Mouse (Mus musculus): ENCODE data around the gene Nup62.

The Nup62 gene

DNA sequence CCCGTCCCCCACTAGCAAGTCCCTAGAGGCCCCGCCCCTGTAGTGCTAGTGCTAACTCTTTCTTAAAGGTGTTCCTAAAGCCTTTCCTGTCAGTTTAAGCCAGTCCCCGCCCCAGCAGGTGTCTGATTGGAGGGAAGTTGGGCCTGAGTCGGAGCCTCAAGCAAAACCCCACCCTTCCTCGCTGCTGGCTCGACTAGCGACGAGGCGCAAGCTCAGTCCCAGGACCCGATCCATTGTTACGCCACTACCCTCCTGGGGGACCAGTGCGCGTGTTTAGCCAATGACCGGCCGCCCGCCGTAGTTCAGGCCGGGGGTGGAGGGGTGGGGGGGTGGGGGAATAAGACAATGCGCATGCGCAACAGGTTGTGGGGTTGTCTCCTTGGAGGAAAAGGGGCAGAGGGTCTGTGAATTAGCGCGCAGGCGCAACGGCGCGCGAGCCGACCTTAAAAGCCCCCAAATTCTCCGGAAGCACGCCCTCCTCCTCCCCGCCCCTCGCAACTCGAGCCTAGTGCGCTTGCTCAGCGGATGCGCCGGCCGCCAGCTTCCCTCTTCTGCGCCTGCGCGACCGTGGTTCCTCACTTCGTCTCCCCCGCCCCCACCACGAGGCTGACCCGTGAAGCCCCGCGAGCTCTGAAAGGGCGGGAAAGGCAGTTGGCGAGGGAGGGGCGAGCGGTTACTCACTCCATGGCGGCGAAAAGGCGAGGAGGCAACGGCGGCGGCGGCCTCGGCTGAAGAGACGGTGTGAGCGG is at the start of gene Nup62, which contains the start of gene Il4i1:
Gene Nup62 (plus strand): TSS at position 368 of the 749 bp plus-strand sequence.
Gene Il4i1 (plus strand): TSS at position 667 of the 749 bp plus-strand sequence.
- DNase-seq = peak; percentile 100

GRCm38 (mm10) chr7:44768129-44768528 is 47.8 kb upstream of the Nup62 start:
- no peak for DNase-seq

DNA sequence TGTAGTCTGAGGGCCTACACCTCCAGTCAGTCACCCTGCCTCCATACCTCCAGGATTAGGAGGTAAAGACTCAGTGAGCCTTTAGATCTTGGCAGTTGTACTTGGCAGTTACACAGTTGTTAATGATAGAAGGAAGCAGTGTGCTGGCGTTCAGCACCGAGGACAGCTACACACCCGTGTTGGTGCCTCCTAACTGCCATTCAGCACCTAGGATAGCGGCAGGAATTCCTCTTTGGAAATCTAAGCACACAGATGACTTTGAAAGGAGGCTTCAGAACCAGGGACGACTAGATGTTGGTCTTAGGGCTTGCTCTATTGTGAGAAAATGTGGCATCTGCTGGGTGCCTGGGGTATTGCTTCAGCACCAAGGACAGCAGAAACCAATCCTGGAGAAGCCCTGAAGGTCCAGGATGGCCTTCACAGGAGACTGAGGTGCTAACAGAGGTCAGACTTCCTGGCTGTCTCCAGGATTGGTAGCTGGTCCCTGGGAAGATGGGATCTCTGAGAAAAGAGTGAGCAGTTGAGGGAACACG is 45.8 kb upstream of the Nup62 start:
- DNase-seq = peak; percentile 32

- DNase-seq = no peak
Observed at GRCm38 (mm10) chr7:44772591-44773204, 43.2 kb upstream of the Nup62 start.

DNA sequence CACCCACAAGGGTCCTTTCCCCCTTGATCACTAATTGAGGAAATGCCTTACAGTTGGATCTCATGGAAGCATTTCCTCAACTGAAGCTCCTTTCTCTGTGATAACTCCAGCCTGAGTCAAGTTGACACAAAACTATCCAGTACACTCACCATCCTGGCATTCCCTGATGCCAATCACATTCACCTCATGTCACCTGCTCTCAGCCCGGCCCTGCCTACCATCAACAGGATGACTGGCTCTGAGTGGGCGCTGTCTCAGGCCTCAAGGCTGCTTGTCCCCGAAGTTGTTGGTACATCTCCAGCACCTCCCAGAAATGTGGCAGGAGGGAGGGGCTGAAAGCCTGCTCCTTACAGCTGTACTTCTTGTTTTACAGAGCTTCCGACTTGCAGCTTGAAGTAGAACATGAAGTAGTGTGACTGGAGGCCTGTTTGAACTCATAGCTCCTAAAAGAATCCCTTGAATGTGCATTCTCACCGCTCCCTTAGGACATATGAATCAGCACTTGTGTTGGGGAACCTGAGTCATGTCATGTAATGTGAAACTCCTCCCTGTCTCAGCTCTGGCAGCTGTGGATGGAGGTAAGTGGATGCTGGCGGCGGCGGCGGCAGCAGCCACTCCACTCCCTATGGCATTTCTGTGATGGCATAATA is 38.9 kb upstream of the Nup62 start:
- DNase-seq = no peak

DNA sequence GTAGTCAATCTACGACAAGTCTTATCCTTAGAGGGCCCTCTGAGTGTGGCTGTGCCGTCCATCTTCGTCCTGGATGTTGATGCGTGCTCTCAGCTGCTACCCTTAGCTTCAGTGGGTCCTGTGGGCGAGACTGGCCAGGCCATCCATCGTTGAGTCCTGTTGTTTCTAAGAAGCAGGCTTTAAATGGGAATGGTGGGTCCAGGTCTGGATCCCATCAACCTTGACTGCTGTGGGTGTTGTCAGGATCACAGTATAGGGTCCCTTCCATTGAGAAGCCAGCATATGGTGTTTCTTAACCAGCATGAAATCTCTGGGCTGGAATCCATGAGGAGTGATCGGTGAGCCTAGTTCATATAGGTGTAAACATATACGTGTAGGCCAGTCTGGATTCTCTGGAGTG is 35.8 kb upstream of the Nup62 start:
- no peak for DNase-seq

DNA sequence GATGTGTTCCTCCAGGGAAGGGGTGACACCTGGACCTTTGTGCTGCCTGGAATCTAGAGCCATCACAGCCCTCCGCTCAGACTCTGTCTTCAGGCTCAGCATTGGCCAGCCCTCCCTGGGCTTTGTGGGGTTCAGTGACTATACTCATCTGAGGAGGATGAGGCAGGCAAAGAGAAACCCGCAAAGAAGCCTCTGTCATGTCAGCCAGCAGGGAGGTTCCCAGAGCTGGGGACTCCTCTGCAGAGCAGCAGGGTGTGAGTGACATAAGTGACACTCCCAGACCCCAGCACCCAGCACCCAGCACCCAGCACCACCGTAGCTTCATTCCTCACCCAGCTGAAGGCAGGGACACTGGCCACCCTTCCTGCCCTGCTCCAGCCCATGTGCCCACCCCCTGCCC is 26.4 kb upstream of the Nup62 start:
- DNase-seq = no peak

DNA sequence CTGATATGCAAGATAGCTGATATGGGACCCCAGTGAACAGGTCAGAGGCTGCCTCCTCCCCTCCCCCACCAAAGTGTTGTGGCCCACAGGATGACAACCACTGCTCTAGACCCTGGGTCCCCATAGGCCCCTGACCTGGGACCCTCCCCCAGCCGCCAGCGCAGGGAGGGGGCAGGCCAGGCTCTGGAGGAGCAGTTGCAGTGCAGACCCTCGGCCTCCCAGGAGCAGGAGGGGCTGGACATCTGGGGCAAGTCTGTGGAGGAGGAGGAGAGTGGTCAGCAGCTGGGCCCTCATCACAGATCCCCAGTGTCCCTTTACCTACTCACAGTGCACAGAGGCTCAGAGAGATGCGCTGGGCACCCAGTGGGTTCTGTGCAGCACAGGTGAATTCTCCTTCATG is 25.8 kb upstream of the Nup62 start:
- DNase-seq = no peak

DNA sequence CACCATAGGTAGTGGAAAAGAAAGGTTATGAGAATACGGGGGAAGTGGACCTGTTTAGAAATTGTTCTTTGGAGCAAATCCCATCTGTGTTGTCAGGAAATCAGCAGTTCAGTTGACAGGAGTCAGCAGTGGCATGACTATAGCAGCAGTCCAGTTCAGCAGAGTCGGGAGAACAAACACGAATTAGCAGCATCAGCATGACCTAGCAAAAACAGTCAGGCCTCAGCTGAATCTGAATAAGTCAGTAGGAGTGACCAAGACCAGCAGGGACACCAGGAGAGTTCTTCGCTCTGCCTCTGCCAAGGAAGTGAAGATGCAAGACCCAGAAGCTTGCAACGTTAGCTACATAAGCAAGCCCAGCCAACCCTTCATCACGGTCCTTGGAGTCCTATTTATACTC is 23.1 kb upstream of the Nup62 start:
- no peak for DNase-seq

DNA sequence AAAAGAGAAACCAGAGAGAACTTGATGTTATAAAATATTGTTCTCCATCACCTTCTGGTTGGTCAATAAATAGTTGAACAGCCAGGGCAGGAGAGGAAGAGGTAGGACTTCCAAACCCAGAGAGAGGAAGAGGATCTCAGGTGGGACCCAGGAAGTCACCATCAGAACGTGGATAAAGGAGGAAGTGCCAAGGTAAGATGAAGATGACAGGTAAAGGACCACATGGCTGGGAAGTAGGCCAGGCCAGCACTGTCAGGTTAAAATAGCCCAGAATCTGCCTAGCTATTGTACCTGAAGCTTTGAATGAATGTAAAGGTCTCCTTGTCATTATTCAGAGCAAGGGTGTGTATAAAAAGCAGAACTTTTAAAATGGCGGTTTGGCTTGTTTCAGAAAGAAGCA is 7.0 kb upstream of the Nup62 start:
- no peak for DNase-seq

GRCm38 (mm10) chr7:44809466-44809865 is 6.4 kb upstream of the Nup62 start:
- no peak for DNase-seq

DNA sequence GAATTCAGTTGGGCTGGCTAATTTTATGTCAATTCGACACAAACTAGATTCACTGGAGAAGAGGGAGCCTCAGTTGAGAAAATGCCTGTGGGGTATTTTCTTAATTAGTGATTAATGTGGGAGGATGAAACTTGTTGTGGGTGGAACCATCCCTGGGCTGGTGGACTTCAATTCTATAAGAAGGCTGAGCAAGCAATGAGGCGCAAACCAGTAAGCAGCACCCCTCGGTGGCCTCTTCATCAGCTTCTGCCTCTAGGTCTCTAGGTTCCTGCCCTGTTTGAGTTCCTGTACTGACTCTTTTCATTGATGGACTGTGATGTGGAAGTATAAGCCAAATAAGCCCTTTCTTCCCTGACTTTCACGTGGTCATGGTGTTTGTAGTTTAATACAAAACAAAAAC is 5.5 kb upstream of the Nup62 start:
- no peak for DNase-seq

GRCm38 (mm10) chr7:44810819-44811557 is 4.9 kb upstream of the Nup62 start:
- no peak for DNase-seq

- DNase-seq = no peak
Observed at GRCm38 (mm10) chr7:44812651-44813325, 3.1 kb upstream of the Nup62 start.

- no peak for DNase-seq
Observed at GRCm38 (mm10) chr7:44813985-44814384, 1.9 kb upstream of the Nup62 start.

GRCm38 (mm10) chr7:44814423-44814822 is 1.5 kb upstream of the Nup62 start:
- DNase-seq = no peak

GRCm38 (mm10) chr7:44814952-44815553 is 835 bp upstream of the Nup62 start:
- no peak for DNase-seq

GRCm38 (mm10) chr7:44816470-44817021 is 658 bp downstream of the Nup62 start, which contains the start of gene Atf5:
Atf5 (minus strand) TSS chr7:44816658.
- no peak for DNase-seq

DNA sequence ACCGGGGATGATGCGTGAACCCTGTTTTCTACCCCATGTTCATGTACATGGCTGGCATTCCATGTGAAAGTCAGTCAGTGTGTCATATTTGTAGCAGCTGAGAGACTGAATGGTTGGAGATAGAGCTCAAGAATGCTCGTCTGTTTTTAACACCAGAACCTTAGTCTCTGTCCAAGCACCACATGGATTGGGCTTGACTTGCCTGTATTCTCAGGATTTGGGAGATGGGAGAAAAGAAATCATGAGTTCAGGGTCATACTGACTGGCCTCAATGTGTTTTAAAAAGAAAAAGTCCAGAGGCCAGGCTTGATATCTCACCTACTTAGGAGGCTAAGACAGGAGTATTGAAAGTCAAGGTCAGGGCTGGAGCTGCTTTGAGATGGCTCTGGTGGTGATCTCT is 1.6 kb downstream of the Nup62 start:
- DNase-seq = no peak

DNA sequence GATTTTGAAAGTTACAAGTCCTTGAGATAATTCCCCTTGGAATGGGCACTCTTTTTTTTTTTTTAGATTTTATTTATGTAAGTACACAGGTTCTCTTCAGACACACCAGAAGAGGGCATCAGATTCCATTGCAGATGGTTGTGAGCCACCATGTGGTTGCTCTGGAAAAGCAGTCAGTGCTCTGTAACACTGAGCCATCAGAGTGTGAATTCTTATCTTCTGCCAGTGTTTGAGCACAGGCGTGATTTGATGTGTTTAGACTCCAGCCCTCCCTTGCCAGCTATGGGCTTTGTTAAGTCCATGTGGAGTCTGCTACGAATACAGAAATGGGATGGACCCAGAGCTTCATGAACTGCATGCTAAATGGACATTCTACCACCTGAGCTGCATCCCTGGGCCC is 2.3 kb downstream of the Nup62 start:
- no peak for DNase-seq

DNA sequence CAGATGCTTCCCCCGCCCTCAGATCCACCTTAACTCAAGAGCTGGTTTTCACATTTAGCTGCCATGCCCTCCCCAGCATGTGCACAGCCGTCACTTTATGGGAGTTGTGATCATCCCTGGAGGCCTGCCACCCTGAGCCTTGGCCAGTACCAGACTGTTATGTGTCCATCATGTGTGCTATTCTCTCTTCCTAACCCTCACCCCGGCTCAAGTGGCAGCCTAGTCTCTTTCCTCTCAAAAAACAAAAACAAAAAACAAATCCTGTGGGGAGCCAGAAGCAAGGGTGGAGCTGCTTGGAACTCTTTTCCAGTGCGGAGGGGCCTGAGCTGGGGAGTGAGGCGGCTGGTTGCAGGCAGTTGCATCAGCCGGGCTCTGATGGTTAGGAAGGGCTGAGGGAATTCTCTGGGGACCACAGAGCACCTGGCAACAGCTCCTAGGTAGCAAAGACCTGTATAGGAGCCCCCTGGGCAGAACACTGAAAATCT is 2.9 kb downstream of the Nup62 start:
- peak; percentile 42 for DNase-seq

GRCm38 (mm10) chr7:44819391-44819790 is 3.5 kb downstream of the Nup62 start:
- no peak for DNase-seq
